Mouse (Mus musculus) embryonic facial prominence, embryonic 15.5 days (tissue): ENCODE measurements around the gene Ryr2. TPM values are rescaled to one million over a fixed set of nuclear protein-coding genes. Genes with fewer than 3 reads are reported as not detected.

Experiments
- ATAC-seq: fragments of 200-750 bp; cut with Nextera tagmentation; 2 replicates; pipeline ENCODE4 v1.8.0; 2017; ENCODE audit warnings: low read depth, moderate TSS enrichment; ENCODE audit not compliant: insufficient number of reproducible peaks, low FRiP score, low TSS enrichment
- H3K27ac ChIP-seq: fragments of 300-500 bp; sonication (generic); replicated peaks from 2 replicates; pipeline ENCODE4 v1.5.1; 2015; ENCODE audit warnings: mild to moderate bottlenecking, inconsistent platforms
- H3K27me3 ChIP-seq: fragments of 300-500 bp; sonication (generic); 2 replicates; pipeline ENCODE4 v1.6.1; 2015; ENCODE audit warnings: inconsistent platforms
- H3K36me3 ChIP-seq: fragments of 300-500 bp; sonication (generic); 2 replicates; pipeline ENCODE4 v1.6.1; 2015; ENCODE audit warnings: mild to moderate bottlenecking, inconsistent platforms
- H3K4me1 ChIP-seq: fragments of 300-500 bp; sonication (generic); 2 replicates; pipeline ENCODE4 v1.6.1; 2015; ENCODE audit warnings: inconsistent platforms
- H3K4me2 ChIP-seq: fragments of 300-500 bp; sonication (generic); replicated peaks from 2 replicates; pipeline ENCODE4 v1.6.1; 2015; ENCODE audit warnings: mild to moderate bottlenecking, inconsistent platforms
- H3K4me3 ChIP-seq: fragments of 300-500 bp; sonication (generic); replicated peaks from 2 replicates; pipeline ENCODE4 v1.5.1; 2015; ENCODE audit warnings: mild to moderate bottlenecking, inconsistent platforms
- H3K9ac ChIP-seq: fragments of 300-500 bp; sonication (generic); 2 replicates; pipeline ENCODE4 v1.6.1; 2015; ENCODE audit warnings: inconsistent platforms
- H3K9me3 ChIP-seq: fragments of 300-500 bp; sonication (generic); replicated peaks from 2 replicates; pipeline ENCODE4 v1.6.1; 2016; ENCODE audit warnings: inconsistent platforms
- WGBS: fragments of 180-500 bp; shearing (Covaris S2); methylation state at CpG from one replicate; pipeline ENCODE4 v1.1.7; 2015; 5-methylcytosine and 5-hydroxymethylcytosine counted together
- polyA plus RNA-seq: library from polyadenylated mRNA; unstranded; fragments of >200 nt; fragmentation: Nextera tagmentation; extraction: Ambion mirVana; gene quantifications from 2 replicates; pipeline ENCODE4 v1.2.1, GENCODE M21; 2015

The Ryr2 gene
- polyA plus RNA-seq, 1 experiment from 2014 or later: 0.56 TPM

GRCm38 (mm10) chr13:11905126-11905525 is 201.6 kb downstream of the Ryr2 start:
- ATAC-seq: no peak
- WGBS: 74% methylated on average over 2 of the region's 2 CpGs
- Histone ChIP-seq H3K9me3 (no peaks in the 10 kb centered on the region), H3K9ac (no peak overlapping the region), H3K36me3 (no peaks in the 10 kb centered on the region), H3K4me3 (no peak overlapping the region), H3K4me1 (no peaks in the 10 kb centered on the region), H3K4me2 (no peak overlapping the region), H3K27ac (no peak overlapping the region), H3K27me3 (no peaks in the 10 kb centered on the region)

DNA sequence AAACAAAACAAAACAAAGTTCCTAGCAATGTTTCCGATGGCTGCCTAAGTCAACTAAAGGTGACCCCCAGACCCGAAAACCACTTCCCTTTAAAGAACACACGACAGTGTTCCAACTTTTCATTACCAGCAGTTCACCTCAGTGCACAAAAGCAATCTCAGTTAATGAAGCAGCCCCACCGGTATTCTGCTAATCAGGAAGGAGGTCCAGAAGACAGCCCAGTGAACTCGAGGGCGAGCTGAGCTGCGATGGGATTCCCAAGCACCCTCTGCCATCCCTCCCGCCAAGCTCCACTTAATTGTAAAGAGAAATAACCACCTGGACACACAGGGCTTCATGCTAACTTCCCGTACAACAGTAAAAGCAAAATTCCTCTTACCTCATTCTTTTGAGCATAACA is 203.5 kb downstream of the Ryr2 start:
- WGBS: 54% methylated on average over 9 of the region's 9 CpGs
- no peak overlapping the region for H3K4me3 ChIP-seq
- H3K36me3 ChIP-seq: no peaks in the 10 kb centered on the region
- H3K27ac ChIP-seq: no peak overlapping the region
- no peak overlapping the region for H3K4me2 ChIP-seq
- no peak overlapping the region for H3K9ac ChIP-seq
- H3K9me3 ChIP-seq: no peaks in the 10 kb centered on the region
- no peaks in the 10 kb centered on the region for H3K4me1 ChIP-seq
- no peaks in the 10 kb centered on the region for H3K27me3 ChIP-seq
- ATAC-seq: no peak

- WGBS: 53% methylated on average over 6 of the region's 6 CpGs
- H3K9ac ChIP-seq: no peak overlapping the region
These were observed 203.9 kb downstream of the Ryr2 start for GRCm38 (mm10) chr13:11902856-11903255.

DNA sequence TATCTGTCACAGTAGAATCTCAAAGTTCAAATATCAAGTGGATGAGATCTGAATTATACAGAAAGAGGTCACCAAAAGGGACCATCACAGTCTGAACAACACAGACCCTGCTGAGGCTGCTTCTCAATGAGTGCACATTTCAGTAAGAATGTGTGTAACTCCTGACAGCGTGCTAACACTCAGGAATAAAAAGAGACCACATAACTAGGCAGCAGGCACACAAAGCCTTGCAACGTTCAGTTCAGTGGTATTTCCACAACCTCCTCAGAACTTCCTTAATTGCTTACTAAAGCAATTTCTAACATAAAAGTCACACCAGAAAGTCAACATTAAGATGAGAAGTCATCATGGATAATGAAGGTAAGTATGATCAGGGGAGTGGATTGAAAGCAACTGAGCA is 206.1 kb downstream of the Ryr2 start:
- no peaks in the 10 kb centered on the region for H3K9me3 ChIP-seq
- no peak for ATAC-seq
- WGBS: 74% methylated on average over 2 of the region's 2 CpGs

More at GRCm38 (mm10) chr13:11902856-11903255, 203.9 kb downstream of the Ryr2 start:
- Histone ChIP-seq H3K27ac (no peak overlapping the region), H3K4me1 (no peaks in the 10 kb centered on the region), H3K4me3 (no peak overlapping the region), H3K9me3 (no peaks in the 10 kb centered on the region), H3K27me3 (no peaks in the 10 kb centered on the region), H3K4me2 (no peak overlapping the region), H3K36me3 (no peaks in the 10 kb centered on the region)
- ATAC-seq: no peak

GRCm38 (mm10) chr13:11895631-11896030 is 211.1 kb downstream of the Ryr2 start:
- Histone ChIP-seq H3K9me3 (no peaks in the 10 kb centered on the region), H3K4me3 (no peak overlapping the region), H3K27me3 (no peaks in the 10 kb centered on the region), H3K9ac (no peak overlapping the region), H3K27ac (no peak overlapping the region), H3K4me2 (no peak overlapping the region), H3K36me3 (no peaks in the 10 kb centered on the region), H3K4me1 (no peaks in the 10 kb centered on the region)
- 31% methylated on average over 1 of the region's 1 CpGs for WGBS
- no peak for ATAC-seq

More for the DNA sequence above, 206.1 kb downstream of the Ryr2 start:
- Histone ChIP-seq H3K4me1 (no peaks in the 10 kb centered on the region), H3K4me3 (no peak overlapping the region), H3K36me3 (no peaks in the 10 kb centered on the region), H3K27ac (no peak overlapping the region), H3K4me2 (no peak overlapping the region), H3K27me3 (no peaks in the 10 kb centered on the region), H3K9ac (no peak overlapping the region)

GRCm38 (mm10) chr13:11891739-11892138 is 215.0 kb downstream of the Ryr2 start:
- Histone ChIP-seq H3K27me3 (no peaks in the 10 kb centered on the region), H3K9me3 (no peaks in the 10 kb centered on the region), H3K4me1 (no peaks in the 10 kb centered on the region), H3K9ac (no peak overlapping the region), H3K4me3 (no peak overlapping the region), H3K36me3 (no peaks in the 10 kb centered on the region), H3K27ac (no peak overlapping the region), H3K4me2 (no peak overlapping the region)
- ATAC-seq: no peak
- 78% methylated on average over 3 of the region's 3 CpGs for WGBS

- H3K4me2 ChIP-seq: no peak overlapping the region
- H3K4me3 ChIP-seq: no peak overlapping the region
- 58% methylated on average over 3 of the region's 3 CpGs for WGBS
- no peaks in the 10 kb centered on the region for H3K27me3 ChIP-seq
- no peak for ATAC-seq
- no peaks in the 10 kb centered on the region for H3K9me3 ChIP-seq
- H3K36me3 ChIP-seq: no peaks in the 10 kb centered on the region
- H3K27ac ChIP-seq: no peak overlapping the region
- H3K4me1 ChIP-seq: no peaks in the 10 kb centered on the region
- no peak overlapping the region for H3K9ac ChIP-seq
These were observed 215.6 kb downstream of the Ryr2 start for GRCm38 (mm10) chr13:11891115-11891514.

DNA sequence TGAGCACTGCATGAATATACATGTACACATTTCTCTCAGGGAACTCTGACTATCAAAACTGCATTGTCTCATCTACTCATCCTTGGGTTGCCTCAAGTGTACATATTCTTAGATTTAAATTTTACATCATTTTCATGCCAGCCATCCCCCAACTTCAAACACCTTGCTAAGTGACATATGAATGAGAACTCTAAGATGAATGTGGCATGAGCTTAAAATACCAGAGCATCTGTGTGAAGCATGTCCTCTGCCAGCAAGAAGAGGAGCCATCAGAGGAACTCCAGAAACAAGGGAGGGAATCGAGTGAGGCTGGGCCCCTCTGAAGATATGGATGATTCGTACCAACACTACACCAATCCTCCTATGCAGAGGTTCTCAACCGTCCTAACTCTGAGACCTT is 222.6 kb downstream of the Ryr2 start:
- Histone ChIP-seq H3K36me3 (no peaks in the 10 kb centered on the region), H3K27me3 (no peaks in the 10 kb centered on the region), H3K4me3 (no peak overlapping the region), H3K27ac (no peak overlapping the region), H3K9me3 (no peaks in the 10 kb centered on the region), H3K4me2 (no peak overlapping the region), H3K4me1 (no peaks in the 10 kb centered on the region), H3K9ac (no peak overlapping the region)
- WGBS: 78% methylated on average over 3 of the region's 3 CpGs
- ATAC-seq: no peak

DNA sequence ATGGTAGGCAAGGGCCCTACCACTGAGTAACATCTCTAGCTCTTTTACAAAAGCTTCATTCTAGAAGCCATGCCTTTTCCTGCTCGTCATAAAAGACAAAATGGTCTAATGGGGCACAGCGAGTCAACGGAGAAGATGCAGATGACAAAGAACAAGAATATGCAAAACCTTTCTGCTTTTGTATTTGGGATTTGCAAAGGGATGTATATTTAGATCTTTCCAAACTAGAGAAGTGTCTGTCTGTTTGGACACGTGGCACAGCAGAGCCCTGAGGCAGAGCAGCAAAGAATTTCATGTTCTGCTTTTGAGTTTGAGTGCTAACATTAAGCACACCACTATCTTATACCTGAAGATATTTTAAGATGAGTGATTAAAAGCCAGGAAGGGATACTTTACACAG is 224.4 kb downstream of the Ryr2 start:
- WGBS: 65% methylated on average over 4 of the region's 4 CpGs
- H3K9ac ChIP-seq: no peak overlapping the region
- no peaks in the 10 kb centered on the region for H3K4me1 ChIP-seq
- H3K27ac ChIP-seq: no peak overlapping the region
- no peak for ATAC-seq
- H3K36me3 ChIP-seq: no peaks in the 10 kb centered on the region
- H3K9me3 ChIP-seq: no peaks in the 10 kb centered on the region
- H3K4me3 ChIP-seq: no peak overlapping the region
- no peaks in the 10 kb centered on the region for H3K27me3 ChIP-seq
- no peak overlapping the region for H3K4me2 ChIP-seq

- Histone ChIP-seq H3K4me1 (no peaks in the 10 kb centered on the region), H3K4me2 (no peak overlapping the region), H3K9me3 (no peaks in the 10 kb centered on the region), H3K4me3 (no peak overlapping the region), H3K36me3 (no peaks in the 10 kb centered on the region), H3K27me3 (no peaks in the 10 kb centered on the region), H3K27ac (no peak overlapping the region), H3K9ac (no peak overlapping the region)
- 75% methylated on average over 10 of the region's 10 CpGs for WGBS
- no peak for ATAC-seq
These were observed 226.1 kb downstream of the Ryr2 start for GRCm38 (mm10) chr13:11880503-11881227.

- no peak overlapping the region for H3K9ac ChIP-seq
- no peak overlapping the region for H3K27ac ChIP-seq
- no peak overlapping the region for H3K4me2 ChIP-seq
- no peaks in the 10 kb centered on the region for H3K4me1 ChIP-seq
- ATAC-seq: no peak
- H3K4me3 ChIP-seq: no peak overlapping the region
- 61% methylated on average over 3 of the region's 3 CpGs for WGBS
- no peaks in the 10 kb centered on the region for H3K36me3 ChIP-seq
- H3K27me3 ChIP-seq: no peaks in the 10 kb centered on the region
- H3K9me3 ChIP-seq: no peaks in the 10 kb centered on the region
These were observed 227.7 kb downstream of the Ryr2 start for GRCm38 (mm10) chr13:11879037-11879436.

GRCm38 (mm10) chr13:11874852-11875251 is 231.9 kb downstream of the Ryr2 start:
- Histone ChIP-seq H3K4me2 (no peak overlapping the region), H3K27ac (no peak overlapping the region), H3K27me3 (no peaks in the 10 kb centered on the region), H3K9ac (no peak overlapping the region), H3K4me1 (no peaks in the 10 kb centered on the region), H3K9me3 (no peaks in the 10 kb centered on the region), H3K4me3 (no peak overlapping the region), H3K36me3 (no peaks in the 10 kb centered on the region)
- 4% methylated on average over 1 of the region's 1 CpGs for WGBS
- ATAC-seq: no peak
